Mouse (Mus musculus): Measurements from ENCODE around the gene Wdr83.

DNA sequence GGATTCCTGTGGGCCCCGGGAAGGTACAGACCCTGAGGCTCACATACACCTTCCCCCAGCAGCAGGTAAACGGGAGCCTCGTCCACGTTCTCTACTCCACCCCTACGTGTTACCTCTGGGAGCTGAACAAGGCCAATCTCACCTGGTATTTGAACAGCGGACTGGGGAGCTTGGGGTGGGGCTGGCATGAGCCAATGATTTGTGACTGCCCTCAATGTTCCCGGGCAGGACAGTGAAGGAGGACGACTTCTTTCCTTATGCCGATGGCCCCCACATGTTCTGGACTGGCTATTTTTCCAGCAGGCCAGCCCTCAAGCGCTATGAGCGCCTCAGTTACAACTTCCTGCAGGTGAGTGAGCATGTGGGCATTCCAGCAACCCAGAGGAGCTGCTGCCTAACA is 9.8 kb upstream of the Wdr83 start:
- TF ChIP-seq CTCF (IDR thresholded peaks at IDR 0.05; ENCODE audit: borderline replicate concordance, extremely low read depth, insufficient read depth, insufficient read length): no peak
- no peak for TF ChIP-seq POLR2A (IDR thresholded peaks at IDR 0.05; ENCODE audit: borderline replicate concordance, extremely low read depth, insufficient read depth, insufficient read length, poor library complexity, severe bottlenecking)
